Mouse (Mus musculus) kidney, postnatal 14 days (tissue): ENCODE results near the gene Pfkp.

Experiments
- DNase-seq: peaks from one replicate; pipeline ENCODE4 v3.0.0; 2022; ENCODE audit warnings: mixed read lengths

The Pfkp gene

DNA sequence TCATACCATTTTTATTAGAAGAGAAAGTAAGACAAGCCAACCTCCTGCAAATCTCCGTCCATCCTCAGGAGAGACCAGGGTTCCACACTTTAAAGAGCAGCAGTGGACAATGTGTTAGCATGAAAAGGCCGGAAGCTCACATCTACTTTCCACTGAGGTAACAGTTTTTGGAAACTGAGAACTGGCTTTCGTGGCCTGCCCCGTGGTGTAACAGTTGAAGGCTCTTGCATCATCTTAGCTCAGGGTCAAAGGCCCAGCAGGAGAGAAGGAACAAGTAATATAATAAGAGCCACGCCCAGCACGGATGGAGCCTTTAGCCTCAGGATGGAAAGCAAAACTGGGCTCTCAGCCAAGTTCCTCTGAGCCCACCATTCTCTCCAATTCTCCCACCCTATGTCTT lies 12.1 kb downstream of the Pfkp start:
- no peak for DNase-seq

DNA sequence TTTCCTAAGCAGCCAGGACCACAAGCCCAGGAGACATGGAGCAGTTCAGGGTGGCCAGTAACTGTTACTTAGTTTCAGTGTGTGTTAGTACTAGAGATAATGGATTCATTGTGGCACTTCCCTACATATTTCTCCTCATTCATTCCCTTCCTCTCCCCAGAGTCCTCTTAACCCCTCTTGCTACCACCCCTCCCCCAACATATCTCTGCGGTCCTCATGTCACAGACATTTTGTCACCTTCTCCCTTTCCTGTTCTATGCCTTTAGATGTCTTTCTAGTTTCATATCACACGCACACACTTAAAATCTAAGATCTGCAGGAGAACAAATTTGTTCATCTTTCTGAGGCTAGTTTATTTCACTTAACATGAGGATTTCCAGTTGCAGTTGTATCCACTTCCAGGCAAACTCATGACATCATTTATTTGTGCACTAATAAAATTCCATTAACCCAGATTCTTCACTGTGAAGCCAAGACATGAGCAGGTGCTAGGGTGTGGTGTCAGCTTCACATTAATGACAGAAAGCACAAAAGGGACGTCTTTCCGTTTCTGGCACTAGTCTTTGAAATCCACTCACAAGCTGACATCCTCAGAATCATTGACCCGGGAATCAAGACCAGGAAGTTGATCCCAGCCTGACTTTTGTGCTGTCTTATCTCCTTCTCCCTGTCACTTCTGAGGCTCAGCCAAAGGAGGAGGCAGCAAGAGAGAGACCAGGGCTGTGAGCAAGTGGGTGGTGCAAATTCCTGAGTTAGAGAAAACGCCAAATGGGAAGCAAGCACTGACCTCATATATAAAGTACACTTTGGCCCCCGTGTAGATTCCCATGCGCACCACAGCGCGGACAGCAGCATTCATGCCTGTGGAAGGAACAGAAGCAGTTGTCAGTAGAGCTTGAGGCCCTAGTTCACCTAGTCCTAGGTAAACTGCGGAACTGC lies 13.2 kb downstream of the Pfkp start:
- peak; percentile 36 for DNase-seq

DNA sequence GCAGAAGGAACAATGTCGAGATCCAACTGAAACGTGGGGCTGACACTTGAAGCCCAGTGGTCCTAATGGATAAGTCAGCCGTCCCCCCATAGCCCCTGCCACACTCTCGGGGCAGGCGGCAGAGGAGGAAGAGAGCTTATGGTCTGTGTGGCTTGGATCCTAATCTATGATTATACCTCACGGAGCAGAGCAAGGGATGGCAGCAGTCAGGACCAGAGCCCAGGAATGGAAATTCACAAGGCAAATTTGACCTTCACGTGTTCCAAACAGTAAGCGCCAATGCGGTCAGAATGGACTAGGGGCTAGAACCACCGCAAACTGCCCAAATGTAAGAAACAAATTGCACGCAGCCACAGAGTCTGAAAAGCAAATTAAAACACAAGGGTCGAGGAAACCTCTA lies 14.5 kb downstream of the Pfkp start:
- DNase-seq: no peak

DNA sequence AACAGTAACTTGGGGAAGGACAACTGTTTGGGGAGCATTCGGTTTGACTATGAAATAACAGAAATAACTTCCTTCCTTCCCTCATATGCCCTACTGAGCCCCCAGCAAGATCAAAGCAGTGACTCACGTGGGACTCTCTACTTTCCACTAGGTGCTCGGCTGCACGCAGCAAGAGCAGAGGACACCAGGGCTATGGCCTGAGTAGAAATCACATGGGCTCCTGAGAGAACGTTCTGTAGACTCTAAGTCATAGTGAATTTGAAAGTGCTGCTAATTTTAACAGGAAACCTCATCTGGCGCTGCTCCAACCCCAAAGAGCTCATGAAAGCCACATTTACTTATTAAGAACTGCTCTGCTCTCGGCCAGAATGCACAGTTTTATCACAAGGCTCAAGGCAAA lies 15.1 kb downstream of the Pfkp start:
- peak; percentile 52 for DNase-seq

DNA sequence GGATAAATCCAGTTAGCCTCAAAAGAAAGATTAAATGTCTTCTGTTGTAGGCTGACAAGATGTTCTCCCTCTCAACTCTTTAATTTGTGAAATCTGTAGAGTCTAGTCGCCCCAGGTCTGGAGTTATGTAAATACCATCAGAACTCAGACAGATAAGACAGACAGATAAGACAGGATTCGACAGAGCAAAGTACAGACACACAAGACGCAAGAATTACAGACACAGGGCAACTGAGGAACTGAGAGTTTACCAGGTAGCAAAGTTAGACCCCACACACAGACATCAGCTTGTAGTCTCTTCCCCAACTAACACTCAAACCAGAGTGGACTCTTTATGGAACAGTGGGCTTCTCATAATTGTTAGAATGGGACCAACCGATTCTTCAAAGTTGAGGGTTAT lies 15.6 kb downstream of the Pfkp start:
- no peak for DNase-seq

DNA sequence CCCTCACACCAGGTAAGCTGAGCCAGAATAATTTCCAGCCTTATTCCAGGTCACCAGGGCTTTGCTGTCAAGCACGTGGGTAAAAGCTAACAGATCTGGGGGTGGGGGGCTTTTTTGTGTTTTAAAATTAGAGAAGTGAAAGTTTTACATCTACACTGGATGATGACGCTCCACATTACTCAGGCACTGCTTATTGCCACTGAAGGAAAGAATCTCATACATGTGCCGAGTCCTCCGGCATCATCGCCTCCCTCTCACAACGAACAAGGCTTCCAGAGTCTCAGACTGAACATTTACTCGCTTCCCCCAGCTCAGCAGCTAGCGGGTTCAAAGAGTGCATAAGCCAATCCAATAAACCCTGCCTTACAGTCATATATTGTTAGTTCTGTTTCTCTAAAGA lies 16.1 kb downstream of the Pfkp start:
- no peak for DNase-seq

DNA sequence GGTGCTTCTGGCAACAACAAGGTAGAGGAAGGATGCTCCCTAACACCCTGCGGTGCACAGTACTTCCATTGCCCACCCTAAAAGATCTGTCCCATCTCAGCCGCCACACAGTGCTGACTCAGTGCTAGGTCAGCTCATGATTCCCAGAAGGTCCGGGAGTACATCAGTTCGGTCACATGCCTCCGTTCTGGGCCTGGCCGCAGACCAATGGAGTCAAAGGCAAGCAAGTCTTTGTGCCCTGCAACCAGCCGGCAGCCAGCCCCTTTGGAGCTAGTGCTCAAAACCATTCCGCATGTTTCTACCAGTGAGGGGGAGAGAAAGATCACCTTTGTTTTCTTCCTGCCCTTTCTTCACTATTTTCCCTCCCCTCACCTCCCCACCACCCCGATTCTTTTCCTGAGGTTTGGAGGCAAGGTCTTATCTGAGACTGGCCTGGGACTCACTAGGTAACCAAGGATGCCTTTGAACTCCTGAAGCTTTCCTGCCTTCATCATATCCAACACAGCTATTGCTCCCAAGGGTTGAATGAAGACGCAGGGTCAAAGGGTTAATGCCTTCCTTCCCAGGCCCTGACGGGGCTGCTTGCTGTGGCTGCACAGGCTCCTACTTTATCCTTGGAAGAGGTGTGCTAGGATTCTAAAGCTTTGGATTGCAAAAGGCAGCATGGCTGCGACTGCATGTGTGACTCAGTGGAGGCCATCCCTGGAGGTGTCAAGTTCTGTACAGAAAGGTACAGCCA lies 16.6 kb downstream of the Pfkp start:
- no peak for DNase-seq

DNA sequence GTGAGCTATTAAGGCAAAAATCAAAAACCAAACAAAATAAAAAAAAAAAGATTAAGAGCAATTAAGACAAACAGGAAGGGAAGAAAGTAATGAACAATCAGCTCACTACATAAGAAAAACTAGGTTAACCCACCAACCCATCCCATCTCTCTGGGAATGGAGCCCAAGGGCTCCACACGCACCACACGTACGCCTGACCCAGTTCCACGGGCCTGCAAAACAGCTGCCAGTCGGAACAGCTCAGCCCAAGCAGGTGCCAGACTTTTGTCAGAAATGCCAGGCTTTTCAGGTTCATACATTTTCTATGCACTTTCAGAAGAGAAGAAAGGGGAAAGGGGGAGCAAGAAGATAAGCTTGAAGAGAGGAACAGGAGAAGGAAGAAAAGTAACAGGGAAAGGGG lies 17.9 kb downstream of the Pfkp start:
- no peak for DNase-seq

DNA sequence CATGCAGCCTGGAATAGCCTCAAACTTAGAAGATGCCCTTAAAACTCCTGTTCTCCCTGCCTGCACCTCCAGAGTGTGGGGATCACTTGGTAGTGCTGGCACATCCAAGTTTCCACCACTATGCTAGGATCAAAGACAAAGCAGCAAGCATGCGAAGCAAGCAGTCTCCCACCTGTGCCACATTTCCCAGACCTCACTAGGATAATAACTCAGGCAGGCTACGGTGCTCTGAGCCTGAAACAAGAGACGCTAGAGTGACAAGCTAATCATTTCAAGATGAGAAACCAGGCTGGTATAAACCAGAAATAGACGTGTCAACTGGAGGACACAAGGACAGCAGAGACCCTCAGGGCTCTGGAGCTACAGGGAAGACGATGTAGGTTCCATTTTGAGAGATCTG lies 18.6 kb downstream of the Pfkp start:
- no peak for DNase-seq

DNA sequence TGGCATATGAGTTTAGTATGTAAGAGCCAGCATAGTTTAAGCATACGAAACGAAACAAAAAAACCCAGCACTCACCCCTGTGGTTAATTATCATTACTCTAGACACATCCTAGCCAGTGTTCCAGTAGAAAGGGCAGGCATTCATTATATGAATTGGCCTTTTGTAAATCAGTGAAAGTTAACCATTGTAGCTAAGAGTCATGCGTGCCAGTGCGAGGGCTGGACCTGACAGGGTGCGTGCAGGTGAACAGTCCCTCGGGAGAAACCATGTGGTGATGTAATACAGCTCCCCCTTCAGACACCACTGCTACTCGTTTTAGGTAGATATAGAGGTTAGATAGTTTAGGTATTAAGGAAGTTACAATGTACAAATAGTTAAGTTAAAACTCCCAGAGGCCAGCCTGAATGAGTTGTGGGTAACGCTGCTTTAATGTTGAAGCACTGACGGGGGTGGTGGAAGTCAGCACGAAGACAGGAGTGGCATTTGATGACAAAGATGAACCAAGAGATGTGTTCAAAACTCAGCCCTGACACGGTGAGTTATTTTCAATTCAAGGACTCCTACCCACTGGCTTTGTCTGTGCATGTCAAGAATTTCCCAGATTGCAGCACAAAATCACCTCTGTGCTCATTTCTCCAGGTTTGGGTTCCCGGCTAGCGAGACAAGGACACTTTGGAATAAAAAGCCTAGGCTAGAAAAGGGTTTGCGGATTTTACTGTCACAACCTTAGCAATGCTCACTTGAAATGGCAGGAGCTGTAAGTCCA lies 19.4 kb downstream of the Pfkp start:
- DNase-seq: no peak

DNA sequence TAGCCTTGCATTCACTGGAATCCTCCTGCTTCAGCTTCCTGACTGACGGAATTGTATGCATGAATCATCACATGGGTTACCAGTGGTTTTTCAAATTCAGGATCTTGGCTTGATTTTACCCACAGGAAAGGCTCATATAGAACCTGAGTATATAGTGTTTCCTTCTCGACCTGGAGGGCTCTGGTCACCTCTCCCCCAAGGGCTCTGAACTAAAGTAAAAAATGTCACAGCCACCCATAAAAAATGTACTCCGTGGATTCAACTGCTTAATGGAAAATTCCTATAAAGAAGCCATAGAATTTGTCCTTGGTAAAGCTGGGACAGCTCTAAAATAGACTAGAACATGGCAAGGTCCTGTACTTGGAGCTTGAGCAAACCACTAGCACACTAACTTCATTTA lies 20.3 kb downstream of the Pfkp start:
- DNase-seq: no peak

DNA sequence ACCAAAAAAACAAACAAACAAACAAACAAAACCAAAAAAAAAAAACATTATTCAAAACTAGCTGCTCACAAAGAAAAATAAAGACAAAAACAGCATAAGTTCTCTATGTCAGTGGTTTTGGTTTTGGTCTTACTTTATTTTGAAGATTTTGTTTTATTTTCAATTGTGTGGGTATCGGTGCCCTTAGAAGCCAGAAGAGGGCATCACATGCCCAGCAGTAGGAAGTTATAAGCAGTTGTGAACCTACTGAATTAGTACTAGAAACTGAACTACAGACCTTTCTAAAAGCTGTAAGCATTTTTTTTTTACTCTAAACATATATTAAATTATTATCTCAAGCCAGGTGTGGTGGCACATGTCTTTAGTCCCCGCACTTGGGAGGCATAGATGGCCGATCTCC lies 21.2 kb downstream of the Pfkp start:
- DNase-seq: no peak

DNA sequence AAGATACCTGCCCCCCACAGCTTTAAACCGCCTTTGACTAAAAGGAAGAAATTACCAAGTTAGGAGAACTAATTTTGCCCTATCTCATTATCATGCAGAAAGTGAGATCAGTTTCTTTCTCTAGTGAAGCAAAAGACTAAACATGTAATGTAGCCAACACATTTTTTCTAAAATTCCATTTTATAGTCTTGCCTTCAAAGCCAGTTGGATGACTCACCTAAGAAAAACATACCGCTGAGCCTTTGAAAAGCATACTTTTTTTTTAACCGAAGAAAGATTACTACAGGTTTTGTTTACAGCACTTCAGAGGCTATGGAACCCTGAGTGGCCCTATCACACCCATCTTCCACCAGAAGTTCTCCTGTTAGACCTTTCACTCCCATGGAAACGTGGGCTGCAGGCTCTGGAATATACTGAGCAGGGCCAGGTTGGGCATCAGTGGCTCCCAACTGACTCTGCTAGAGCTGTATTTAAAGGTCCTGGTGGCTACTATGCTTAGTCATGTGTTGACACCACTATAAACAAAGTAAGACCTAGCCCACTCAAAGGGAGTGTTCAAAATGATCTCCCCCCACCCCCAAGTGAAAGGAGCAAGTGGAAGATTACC lies 22.0 kb downstream of the Pfkp start:
- DNase-seq: no peak

DNA sequence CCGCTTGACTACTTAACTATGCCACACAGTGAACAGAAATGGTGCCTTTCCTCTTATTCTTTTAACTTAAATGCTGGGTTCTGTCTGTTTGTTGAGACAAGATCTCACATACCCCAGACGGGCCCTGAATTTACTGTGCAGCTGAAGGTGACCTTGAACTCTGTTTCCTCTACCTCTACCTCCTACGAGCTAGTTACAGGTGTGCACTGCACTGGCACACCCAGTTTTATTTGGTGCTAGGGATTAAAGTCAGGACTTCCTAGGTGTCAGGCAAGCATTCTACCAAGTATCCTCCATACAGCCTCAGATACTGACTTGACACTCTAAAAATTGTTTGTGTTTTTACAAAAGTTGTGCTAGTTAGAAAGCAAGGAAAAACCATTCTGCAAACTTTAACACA lies 22.6 kb downstream of the Pfkp start:
- DNase-seq: no peak

DNA sequence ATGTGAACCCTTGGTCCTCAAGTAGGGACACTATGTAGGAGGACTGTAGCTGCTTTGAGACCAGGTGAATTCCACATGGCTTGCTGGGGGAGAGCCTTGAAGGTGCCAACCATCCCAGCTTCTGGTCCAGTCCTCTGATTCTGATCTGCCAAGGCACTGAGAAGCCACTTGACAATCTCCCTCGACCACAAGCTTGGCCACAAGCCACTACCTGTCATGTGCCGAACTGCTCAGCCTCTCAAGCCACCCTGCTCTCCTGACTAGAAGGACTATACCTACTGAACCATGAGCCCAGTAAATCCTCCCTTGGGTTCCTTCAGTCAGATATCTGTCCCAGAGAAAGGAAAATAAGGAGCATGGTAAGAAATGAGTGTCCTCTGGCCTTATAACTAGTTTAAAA lies 24.0 kb downstream of the Pfkp start:
- DNase-seq: no peak

DNA sequence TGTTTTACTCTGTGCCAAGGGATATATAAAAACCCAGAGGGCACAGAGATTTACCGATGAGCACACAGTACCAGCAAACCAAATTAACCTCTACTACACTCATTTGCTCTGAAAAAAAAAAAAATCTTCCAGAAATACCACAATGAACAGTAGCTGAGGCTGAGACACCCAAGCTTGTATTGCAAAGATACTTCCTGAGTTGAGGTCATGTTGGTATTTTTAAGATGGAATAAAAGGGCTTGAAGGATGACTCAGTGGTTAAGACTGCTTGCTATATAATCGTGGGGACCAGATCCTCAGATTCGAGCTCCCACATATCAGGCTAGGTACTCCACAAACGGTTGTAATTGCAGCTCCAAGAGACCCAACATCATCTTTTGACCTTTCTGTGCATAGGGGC lies 24.5 kb downstream of the Pfkp start:
- DNase-seq: no peak

DNA sequence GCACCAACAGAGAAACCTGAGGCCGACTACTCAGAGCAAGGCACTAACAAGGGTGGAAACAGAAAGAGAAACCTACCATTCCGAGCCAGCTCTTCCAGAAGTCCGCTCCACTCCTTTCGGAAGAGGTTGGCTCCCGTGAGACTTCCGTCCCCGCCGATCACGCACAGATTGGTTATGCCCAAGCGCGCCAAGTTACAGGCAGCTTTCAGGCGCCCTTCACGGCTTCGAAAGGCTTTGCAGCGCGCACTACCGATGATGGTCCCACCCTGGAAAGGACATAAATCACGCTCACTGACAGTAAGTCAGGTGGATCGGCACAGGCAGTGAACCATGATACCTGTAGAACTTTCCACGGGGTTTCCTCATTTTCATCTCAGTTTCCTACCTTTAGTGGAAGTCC lies 26.7 kb downstream of the Pfkp start:
- DNase-seq: no peak

DNA sequence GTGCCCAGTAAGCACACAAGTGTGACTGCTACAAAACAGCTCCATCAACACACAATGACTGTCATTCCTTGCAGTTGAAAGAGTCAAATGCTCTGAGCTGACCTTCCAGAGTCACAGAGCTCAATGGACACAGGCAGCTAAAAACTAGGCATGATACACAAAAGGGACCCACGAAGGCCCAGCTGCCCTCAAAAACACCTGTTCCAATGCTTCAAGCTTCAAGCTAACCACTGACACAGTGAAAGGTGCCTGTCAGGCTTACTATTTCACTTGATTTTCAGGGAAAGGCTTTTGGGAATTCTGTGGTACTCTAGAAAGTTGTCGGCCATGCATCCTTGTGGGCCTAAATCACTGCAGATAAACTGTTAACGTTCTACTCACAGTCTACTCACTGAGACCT lies 28.3 kb downstream of the Pfkp start:
- no peak for DNase-seq

DNA sequence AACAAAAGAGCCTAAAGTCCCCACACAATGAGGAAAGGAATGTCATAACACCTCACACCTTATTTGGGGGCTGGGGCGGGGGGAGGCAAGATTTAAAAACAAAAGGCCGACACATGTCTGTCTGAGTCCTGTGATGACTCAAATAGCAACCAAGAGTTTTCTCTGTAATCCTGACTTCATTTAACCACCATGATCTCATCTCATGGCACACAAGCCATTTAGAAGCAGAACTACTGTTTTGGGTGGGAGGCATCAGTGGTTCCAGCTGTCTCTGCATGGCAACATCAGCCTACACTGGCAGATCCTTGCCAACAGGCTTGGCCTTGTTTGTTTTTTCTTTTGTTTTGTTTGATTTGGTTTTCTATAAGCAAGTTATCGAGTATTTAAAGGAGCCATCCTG lies 29.9 kb downstream of the Pfkp start:
- no peak for DNase-seq

DNA sequence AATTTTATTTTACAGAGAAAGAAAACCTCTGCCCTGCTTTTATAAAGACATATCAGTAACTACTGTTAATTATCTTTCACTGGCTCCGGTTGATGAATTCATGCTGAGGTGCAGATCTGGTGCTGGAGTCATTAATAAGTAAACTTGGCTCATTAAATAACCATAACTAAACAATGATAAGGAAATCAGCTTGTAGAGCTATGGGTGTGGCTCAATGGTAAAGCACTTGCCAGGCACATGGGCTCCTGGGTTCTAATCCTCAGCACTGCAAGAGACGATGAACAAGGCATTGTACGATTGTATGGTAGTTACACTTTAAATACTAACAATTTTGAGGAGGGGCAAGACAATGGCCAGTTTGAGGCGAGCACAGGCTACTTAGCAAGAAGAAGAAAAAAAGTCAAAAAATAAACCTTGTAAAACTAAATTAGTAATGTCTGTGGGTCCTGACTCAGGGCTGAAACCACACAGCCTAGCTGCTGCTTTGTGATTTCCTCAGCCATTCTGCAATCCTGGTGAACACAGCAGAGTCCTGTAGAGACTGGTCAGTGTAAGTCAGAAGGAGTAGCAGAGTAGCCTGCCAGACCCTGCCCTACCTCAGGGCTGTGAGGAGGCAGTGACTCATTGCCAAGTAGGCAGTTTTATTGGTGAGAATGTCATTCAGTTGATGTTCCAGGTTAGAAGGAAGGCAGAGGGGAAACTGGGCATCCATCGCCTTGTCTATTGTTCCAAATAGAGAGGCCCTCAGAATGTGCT lies 34.7 kb downstream of the Pfkp start:
- no peak for DNase-seq

DNA sequence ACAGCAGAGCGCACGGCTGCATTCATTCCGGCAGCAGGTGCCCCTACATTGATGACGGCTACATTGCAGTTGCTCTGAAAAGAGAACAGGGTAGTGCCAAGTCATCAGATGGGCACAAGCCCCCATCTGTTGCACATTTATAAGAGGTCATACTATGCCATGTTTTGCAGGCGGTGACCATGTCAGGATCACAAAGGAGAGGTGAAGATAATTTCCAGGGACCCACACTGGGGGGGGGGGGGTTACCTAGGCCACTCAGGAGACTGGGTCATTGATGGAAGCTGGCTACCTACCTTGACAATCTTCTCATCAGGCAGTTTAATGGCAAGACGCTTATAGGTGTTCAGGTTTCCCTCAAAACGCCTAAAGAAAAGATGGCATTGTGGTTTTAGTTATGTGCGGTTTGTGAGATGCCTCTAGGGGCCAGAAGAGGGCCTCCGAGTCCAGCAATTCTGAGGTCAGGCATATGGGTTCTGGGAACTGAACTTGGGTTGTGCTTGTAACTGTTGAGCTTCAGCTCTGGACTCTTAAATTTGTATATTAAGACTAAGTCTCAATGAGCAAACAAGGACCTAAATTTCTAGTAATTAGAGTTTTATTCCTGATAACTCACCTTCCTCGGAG lies 45.7 kb downstream of the Pfkp start:
- DNase-seq: no peak

DNA sequence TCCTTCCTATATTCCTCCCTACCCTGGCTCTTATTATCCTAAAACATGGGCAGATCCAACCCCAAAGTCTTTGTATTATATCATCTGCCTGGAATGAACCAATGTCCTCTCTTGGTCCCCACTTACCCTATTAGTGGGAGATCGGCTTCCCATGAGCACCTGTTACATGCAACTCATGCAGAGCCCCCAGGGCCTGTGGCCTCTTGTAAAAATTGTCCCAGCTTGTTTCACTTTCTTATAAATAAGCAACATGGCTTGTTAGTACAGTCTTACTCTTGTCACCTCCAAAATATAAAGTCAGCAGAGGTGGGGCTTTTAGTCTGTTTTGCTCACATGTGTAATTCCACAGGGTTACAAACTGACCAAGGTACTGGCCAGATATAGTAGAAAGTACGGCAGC lies 46.9 kb downstream of the Pfkp start:
- DNase-seq: no peak
